Mouse (Mus musculus) T-helper 1 cell (primary cell): ENCODE data around the gene Sik3.

Source experiments
- in situ Hi-C: fragments of 300-600 bp; cut with MboI, MseI; formaldehyde crosslinking; loops from one replicate; pipeline ENCODE4 v1.15.1; 2025; ENCODE audit warnings: high pct_unique_total_duplicates

The Sik3 gene

GRCm38 (mm10) chr9:46053014-46053666, 40.5 kb downstream of the Sik3 start:
- in situ Hi-C loops: loop anchor here (25.0 kb wide), 1 partner anchor 766 kb away; no protein-coding TSS in a partner anchor

- in situ Hi-C loops: loop anchor here (25.0 kb wide), 1 partner anchor 771 kb away; no protein-coding TSS in a partner anchor
Observed at GRCm38 (mm10) chr9:46058065-46058464, 45.4 kb downstream of the Sik3 start.

GRCm38 (mm10) chr9:46060249-46060648, 47.6 kb downstream of the Sik3 start:
- in situ Hi-C loops: loop anchor here (25.0 kb wide), 1 partner anchor 773 kb away; no protein-coding TSS in a partner anchor

- in situ Hi-C loops: loop anchor here (25.0 kb wide), 1 partner anchor 775 kb away; no protein-coding TSS in a partner anchor
Observed at GRCm38 (mm10) chr9:46061696-46062425, 49.2 kb downstream of the Sik3 start.

GRCm38 (mm10) chr9:46064331-46064730, 51.7 kb downstream of the Sik3 start:
- in situ Hi-C loops: loop anchor here (25.0 kb wide), 1 partner anchor 777 kb away; no protein-coding TSS in a partner anchor

GRCm38 (mm10) chr9:46066711-46067110, 54.1 kb downstream of the Sik3 start:
- in situ Hi-C loops: loop anchor here (25.0 kb wide), 1 partner anchor 779 kb away; no protein-coding TSS in a partner anchor

- in situ Hi-C loops: loop anchor here (25.0 kb wide), 1 partner anchor 780 kb away; no protein-coding TSS in a partner anchor
Observed at GRCm38 (mm10) chr9:46067691-46068090, 55.1 kb downstream of the Sik3 start.

- in situ Hi-C loops: loop anchor here (25.0 kb wide), 1 partner anchor 782 kb away; no protein-coding TSS in a partner anchor
Observed at GRCm38 (mm10) chr9:46069013-46069412, 56.4 kb downstream of the Sik3 start.

- in situ Hi-C loops: loop anchor here (25.0 kb wide), 1 partner anchor 785 kb away; no protein-coding TSS in a partner anchor
Observed at GRCm38 (mm10) chr9:46072101-46072835, 59.6 kb downstream of the Sik3 start.

- in situ Hi-C loops: loop anchor here (25.0 kb wide), 1 partner anchor 786 kb away; no protein-coding TSS in a partner anchor
Observed at GRCm38 (mm10) chr9:46073443-46073842, 60.8 kb downstream of the Sik3 start.

GRCm38 (mm10) chr9:46075578-46075977, 63.0 kb downstream of the Sik3 start:
- in situ Hi-C loops: no loop called here

- in situ Hi-C loops: no loop called here
Observed at GRCm38 (mm10) chr9:46082381-46082821, 69.8 kb downstream of the Sik3 start.

- in situ Hi-C loops: no loop called here
Observed at GRCm38 (mm10) chr9:46083490-46083893, 70.9 kb downstream of the Sik3 start.

- in situ Hi-C loops: no loop called here
Observed at GRCm38 (mm10) chr9:46085898-46086297, 73.3 kb downstream of the Sik3 start.

- in situ Hi-C loops: no loop called here
Observed at GRCm38 (mm10) chr9:46086826-46087225, 74.2 kb downstream of the Sik3 start.

- in situ Hi-C loops: no loop called here
Observed at GRCm38 (mm10) chr9:46087461-46087860, 74.8 kb downstream of the Sik3 start.

- in situ Hi-C loops: no loop called here
Observed at GRCm38 (mm10) chr9:46088722-46089121, 76.1 kb downstream of the Sik3 start.

GRCm38 (mm10) chr9:46090066-46090465, 77.4 kb downstream of the Sik3 start:
- in situ Hi-C loops: loop anchor here (5.0 kb wide), 1 partner anchor 62 kb away; no protein-coding TSS in a partner anchor

- in situ Hi-C loops: loop anchor here (5.0 kb wide), 1 partner anchor 61 kb away; no protein-coding TSS in a partner anchor
Observed at GRCm38 (mm10) chr9:46091157-46091556, 78.5 kb downstream of the Sik3 start.

- in situ Hi-C loops: loop anchor here (5.0 kb wide), 1 partner anchor 60 kb away; no protein-coding TSS in a partner anchor
Observed at GRCm38 (mm10) chr9:46092633-46093032, 80.0 kb downstream of the Sik3 start.

- in situ Hi-C loops: no loop called here
Observed at GRCm38 (mm10) chr9:46098360-46098985, 85.9 kb downstream of the Sik3 start.
